Mouse (Mus musculus) 3134 (cell line): ENCODE results near the gene Usp49.
"Not testable (repeated sequence)": the region's sequence is repeated elsewhere in the genome, so short reads cannot be mapped to it uniquely, and the experiment has no call there.

Experiments
- DNase-seq: peaks from one replicate; pipeline ENCODE4 v3.0.0-alpha.2; 2011; ENCODE audit warnings: low spot score; ENCODE audit not compliant: insufficient read length; ENCODE audit errors: extremely low read depth

Gene Usp49

DNA sequence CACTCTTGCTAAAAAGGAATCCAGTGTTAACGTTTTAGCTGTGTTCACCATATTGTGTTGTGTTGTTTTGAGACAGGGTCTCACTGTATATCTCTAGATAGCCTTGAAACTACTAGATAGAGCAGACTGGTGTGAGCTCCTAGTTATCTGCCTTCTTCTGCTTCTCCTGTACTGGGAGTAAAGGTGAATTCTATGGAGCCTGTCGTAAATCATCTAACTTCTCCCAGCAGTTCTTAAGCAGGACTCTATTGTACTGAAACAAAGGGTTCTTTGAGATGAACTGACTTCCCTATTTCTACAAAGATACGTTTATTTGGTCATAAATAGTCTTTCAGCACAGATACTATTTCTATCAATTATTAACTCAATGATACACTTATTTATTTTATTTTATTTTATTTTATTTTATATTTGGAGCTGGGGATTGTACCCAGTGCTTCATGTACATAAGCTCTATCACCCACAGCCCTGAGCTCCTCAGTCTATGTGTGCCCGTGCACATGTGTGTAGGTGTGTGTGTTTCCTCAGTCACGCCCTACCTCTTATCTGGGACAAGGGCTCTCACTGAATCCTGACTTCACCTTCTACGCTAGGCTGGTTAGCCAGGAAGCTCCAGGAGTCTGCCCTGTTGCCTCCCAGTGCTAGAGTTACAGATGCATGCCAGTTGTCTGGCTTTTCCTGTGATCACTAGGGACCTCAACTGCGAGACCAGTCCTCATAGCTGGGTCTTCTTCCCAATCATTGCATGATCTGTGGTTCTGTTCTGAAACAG lies 3.7 kb downstream of the Usp49 start:
- DNase-seq, result no peak

GRCm38 (mm10) chr17:47642992-47643391 lies 12.5 kb downstream of the Usp49 start:
- DNase-seq, result no peak

DNA sequence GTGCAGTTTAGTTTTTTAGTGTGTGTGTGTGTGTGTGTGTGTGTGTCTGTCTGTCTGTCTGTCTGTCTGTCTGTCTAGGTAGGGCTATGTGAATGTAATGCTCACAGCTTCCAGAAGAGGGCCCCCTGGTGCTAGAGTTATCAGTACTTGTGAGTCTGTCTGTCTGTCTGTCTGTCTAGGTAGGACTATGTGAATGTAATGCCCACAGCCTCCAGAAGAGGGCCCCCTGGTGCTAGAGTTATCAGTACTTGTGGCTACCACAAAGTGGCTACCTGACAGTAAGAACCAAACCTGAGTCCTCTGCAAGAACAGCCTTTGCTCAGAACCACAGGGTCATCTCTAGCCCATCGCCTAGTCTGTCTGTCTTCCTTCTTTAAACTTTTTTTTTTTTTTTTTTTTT lies 16.2 kb downstream of the Usp49 start:
- DNase-seq, result peak; percentile 35

GRCm38 (mm10) chr17:47648966-47649365 lies 18.5 kb downstream of the Usp49 start:
- DNase-seq, result no peak

DNA sequence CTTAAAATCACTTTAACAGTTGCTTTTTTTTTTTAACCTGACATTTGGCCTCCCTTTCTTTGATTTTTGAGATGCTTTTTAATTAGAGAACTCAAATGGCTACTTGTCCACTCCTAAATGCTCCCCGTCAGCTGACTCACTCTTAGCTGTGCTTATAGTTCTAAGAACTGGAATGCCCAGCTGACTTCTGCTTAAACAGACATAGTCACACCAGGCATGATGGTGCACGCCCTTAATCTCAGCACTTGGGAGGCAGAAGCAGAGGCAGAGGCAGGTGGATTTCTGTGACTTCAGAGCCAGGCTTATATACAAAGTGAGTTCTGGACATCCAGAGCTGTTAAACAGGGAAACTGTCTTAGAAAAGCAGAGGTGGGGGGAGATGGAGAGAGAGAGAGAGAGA lies 21.5 kb downstream of the Usp49 start:
- no peak for DNase-seq

DNA sequence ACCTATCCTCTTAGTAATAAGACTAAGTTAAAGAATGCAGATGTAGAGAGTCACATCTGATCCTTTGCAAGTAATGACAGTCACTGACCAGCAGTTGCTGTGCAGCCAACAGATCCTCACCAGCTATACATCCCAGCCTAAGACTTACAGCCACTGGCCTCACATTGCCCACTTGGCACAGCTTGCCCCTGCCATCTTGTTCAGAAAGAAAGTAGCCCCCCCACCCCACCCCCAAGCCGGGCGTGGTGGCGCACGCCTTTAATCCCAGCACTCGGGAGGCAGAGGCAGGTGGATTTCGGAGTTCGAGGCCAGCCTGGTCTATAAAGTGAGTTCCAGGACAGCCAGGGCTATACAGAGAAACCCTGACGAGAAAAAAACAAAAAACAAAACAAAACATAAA lies 23.9 kb downstream of the Usp49 start:
- DNase-seq, result not testable (repeated sequence)

GRCm38 (mm10) chr17:47655697-47656096 lies 25.2 kb downstream of the Usp49 start:
- no peak for DNase-seq

GRCm38 (mm10) chr17:47657901-47658300 lies 27.4 kb downstream of the Usp49 start:
- DNase-seq, result no peak

DNA sequence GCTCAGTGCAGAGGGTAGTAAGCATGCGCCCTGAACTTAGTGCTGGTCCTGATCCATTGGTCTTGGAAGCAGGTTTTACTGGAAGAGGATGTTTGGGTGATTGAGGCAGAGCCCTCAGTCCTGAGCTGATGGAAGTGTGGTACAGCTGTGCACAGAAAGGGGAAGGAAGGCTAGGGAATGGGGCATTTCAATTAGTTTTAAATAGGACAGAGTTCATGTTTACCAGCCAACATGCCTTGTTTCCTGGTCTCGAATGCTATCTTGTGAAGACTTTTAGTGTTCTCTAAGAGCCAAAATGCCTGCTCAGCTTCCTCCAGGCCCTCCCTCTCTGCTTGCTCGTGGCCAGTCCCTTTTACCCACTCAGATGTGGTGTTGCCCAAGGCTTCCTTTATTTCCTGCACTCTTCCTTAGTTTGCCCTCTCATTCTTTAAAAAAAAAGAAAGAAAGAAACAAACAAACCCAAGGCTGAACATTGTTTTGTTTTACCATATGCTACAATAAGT lies 28.3 kb downstream of the Usp49 start:
- DNase-seq, result no peak

GRCm38 (mm10) chr17:47663009-47663713 lies 32.7 kb downstream of the Usp49 start:
- DNase-seq, result no peak

DNA sequence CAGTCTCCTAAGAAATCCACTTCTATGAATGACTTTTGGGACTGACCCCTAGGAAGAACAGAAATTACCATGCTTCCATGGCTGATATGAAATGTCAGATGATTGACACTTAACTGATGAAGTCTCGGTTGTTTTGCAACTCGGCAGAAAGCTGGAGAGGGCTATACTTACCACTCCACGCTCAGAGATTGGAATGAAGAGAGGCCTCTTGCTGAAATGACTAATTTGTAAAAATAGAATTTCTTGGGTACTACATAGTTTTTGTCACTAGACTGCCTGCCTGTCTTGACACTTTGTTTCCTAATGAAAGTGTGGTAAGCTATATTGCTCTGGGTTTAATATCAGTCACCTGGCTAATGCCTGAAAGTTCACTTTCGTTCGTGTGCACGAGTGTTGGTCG lies 34.0 kb downstream of the Usp49 start:
- DNase-seq, result no peak

DNA sequence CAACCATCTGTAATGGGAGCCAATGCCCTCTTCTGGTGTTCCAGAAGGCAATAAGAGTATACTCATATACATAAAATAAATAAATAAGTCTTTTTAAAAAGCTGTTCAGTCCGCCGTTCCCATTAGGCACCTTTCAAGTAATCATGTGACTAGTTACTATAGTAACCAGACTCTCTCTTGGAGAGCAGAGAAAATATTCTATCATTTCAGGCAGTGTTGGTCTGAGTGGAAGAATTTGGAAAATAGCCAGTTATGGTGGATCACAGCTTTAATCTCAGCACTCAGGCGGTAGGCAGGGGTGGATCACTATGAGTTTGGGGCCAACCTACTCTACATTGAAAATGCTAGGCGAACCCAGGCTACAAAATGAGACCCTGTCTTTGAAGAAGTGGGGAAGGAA lies 38.7 kb downstream of the Usp49 start:
- no peak for DNase-seq

- no peak for DNase-seq
These were observed 41.5 kb downstream of the Usp49 start for GRCm38 (mm10) chr17:47671988-47672310.

DNA sequence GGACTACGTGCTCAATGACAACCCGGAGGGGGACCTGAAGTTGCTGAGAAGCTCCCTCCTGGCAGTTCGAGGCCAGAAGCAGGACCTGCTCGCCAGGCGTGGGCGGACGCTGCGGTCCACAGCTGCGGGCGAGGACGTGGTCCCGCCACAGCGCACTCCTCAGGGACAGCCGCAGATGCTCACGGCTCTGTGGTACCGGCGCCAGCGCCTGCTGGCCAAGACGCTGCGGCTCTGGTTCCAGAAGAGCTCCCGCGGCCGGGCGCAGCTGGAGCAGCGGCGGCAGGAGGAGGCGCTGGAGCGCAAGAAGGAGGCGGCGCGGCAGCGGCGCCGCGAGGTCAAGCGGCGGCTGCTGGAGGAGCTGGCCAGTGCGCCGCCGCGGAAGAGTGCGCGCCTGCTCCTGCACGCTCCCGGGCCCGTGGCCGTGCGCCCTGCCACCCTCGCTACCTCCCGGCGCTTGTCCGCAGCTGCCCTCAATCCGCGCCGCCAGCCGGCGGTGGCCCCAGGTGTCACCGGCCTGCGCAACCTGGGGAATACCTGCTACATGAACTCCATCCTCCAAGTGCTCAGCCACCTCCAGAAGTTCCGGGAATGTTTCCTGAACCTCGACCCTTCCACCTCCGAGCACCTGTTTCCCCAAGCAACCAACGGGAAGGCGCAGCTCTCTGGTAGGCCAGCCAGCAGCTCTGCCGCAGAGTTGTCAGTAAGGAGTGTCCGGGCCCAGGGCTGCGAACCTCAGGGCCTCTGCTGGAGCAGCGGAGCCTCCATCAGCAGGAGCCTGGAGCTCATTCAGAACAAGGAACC lies 42.0 kb downstream of the Usp49 start:
- DNase-seq, result no peak

- DNase-seq, result no peak
These were observed 46.1 kb downstream of the Usp49 start for GRCm38 (mm10) chr17:47676581-47676980.

- no peak for DNase-seq
These were observed 47.7 kb downstream of the Usp49 start for GRCm38 (mm10) chr17:47678238-47678637.

DNA sequence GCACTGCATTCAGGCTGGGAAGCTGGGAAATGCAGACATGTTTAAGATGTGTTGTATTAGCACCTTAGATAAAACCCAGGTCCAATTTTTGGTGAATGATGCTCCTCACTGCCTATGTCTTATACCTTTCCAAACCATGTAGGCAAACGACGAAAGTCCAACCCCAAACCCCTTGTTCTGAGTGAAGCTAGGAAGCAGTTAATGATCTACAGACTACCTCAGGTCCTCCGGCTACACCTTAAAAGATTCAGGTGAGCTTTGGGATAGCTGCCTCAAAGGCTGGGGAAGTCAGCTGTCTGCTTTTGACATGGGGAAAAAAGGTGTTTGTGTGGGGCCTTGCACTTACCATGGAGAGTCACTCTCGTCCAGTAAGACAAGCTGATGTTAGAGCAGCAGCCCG lies 48.2 kb downstream of the Usp49 start:
- no peak for DNase-seq

DNA sequence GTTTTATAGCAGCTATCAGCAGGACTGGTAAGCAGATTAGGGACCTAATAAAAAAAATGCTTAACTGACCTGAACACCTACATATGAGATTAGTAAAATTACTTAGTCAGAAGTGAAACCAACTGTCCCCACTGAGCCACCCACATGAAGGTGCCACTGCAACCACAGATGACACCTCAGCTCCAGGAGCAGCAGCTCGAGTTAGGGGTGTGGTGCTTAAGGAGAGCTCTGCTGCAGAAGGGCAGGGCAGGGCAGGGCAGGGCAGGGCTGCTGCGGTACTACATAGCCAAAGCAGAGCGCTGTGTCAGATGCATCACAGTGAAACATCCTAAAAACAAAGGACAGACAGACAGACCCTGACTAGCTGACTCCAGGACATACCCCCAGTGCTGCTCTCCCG lies 52.3 kb downstream of the Usp49 start:
- no peak for DNase-seq

DNA sequence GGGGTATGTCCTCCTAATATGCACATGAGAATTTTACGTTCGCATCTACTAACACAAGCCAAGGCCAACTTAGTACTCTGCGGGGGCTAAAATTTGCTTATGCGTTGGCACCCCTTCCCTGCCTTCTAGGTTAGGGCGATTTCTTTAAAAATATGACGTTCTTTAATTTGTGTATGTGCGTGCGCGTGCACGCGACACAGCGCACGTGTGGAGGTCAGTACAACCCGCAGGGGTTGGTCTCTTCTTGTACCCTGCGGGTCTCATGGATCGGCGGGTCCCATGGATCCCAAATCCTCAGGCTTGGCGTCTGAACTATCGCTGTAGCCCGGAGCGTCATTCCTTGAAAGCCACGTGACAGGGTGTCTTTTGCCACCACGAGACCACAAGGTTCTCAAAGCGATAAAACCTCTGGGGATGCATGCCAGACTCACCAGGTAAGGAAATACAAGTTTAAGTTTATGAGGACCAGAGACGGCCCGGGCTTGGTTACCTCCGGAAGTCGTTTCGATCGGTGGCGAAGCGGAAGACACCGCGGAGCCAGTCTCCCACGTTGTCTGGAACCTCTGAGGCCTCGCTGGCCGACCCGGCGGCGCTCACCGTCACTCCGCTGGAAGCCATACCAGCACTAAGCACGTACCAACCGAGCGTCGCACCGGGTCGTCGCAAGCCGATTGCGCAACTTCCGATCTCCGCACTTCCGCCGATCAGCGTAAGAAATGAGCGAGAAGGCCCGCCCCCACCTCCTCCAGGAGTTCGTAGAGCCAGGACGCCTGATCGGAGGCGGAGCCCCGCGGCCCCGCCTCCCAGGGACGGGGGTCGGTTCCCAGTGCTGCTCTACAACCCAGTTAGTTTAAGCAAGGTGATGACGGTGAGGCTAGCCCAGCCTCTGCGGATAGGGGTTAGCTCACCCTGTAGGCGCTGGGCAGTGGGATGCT lies 57.2 kb downstream of the Usp49 start:
- peak; percentile 99 for DNase-seq

DNA sequence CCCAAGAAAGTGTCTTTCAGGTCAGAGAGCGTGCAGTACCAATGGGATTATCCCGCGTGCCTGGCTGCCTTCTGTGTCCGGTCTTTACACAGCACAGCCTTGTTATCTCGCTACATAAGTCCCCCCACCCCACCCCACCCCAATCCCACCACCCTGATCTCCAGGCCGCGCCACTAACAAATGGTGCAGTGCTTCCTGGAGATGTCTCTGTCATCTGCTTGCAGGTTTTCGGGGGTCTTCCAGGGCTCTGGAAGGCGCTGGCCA lies 57.8 kb downstream of the Usp49 start, which contains the start of gene Tomm6:
Tomm6 (minus strand) TSS at position 43 of the 264 bp plus-strand sequence.
- no peak for DNase-seq
